Mouse (Mus musculus) heart, adult 8-10 months (tissue): ENCODE measurements around the gene Asb12. TPM values are rescaled to one million over a fixed set of nuclear protein-coding genes. Genes with fewer than 3 reads are reported as not detected.
"Not testable (repeated sequence)": the region's sequence is repeated elsewhere in the genome, so short reads cannot be mapped to it uniquely, and the experiment has no call there.

Experiments used
- DNase-seq: peaks from one replicate; pipeline ENCODE4 v3.0.0; 2022; ENCODE audit warnings: low spot score
- total RNA-seq, 4 experiments: library from RNA; stranded (reverse); gene quantifications; 2 replicates each; pipeline ENCODE4 v1.2.4; 2022

Gene Asb12
- total RNA-seq: 10 to 100 TPM; 11.2 to 15.2 (median 13.4) TPM

DNA sequence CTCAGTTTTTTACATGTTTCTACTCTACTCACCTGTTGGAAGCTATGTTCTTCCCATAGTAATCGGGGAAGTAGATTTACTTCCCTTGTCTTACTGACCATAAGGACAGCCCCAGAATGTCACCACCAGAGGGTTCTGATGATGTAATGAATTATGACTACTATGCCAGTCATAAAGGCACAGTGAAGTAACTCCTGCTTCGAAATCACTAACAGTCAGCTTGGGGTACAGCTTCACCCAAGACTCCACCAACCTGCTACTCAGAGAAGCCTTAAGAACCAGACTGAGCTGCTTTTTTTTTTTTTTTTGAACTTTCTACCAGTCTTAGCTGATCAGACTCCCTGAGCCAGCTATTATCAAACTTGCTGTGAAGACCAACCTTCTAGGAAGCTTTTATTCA is at the start of gene Asb12, which contains the start of gene Pfn5:
Gene Asb12, minus strand, starts transcription at position 101 of the 400 bp plus-strand sequence.
Gene Pfn5, plus strand, starts transcription at position 218 of the 400 bp plus-strand sequence.
- no peak for DNase-seq

DNA sequence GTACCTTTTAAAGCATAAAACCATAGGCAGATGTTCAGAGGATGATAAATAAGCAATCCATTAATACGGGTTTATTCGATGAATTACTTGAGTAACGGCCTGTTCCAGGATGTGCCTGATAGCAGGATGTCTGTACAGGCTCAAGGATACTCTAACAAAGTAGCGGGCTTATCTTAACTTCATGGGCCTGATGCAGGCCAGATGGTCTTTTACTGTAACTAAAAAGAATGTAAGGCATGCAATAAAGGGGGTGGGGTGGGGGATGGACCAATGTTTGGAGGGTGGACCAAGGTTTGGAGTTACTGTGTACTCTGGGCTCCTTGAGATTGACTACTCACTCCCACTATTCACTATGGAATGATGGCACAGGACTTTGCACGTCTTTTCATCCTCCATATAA is 42.8 kb upstream of the Asb12 start:
- no peak for DNase-seq

DNA sequence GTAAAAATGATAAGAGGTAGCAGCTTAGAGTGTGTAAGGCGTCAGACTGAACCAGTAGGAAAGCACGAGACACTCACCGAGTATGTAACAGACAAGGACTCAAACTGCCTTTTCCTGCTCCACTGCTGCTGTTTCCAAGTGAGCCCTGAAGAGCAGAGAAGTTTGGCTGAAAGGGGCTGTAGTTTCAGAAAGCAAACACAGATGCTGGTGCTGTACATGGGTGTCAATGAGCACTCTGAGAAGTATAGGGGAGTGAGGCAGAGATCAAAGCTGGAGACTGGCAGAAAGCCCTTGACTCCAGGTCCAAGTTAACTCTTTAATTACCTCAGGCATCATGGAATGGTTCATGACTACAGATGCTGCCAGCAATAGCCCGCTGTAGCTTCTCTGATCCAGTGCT is 3.5 kb downstream of the Asb12 start:
- no peak for DNase-seq

DNA sequence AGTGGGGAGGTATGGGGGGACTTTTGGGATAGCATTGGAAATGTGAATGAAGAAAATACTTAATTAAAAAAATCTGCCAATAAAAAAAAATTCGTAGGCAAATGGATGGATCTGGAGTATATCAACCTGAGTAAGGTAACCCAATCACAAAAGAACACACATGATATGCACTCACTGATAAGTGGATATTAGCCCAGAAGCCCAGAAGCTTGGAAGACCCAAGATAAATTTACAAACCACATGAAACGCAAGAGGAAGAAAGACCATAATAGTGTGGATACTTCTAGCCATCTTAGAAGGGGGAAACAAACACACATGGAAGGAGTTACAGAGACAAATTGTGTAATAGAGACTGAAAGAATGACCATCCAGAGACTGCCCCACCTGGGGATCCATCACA is 22.3 kb downstream of the Asb12 start:
- DNase-seq: not testable (repeated sequence)

DNA sequence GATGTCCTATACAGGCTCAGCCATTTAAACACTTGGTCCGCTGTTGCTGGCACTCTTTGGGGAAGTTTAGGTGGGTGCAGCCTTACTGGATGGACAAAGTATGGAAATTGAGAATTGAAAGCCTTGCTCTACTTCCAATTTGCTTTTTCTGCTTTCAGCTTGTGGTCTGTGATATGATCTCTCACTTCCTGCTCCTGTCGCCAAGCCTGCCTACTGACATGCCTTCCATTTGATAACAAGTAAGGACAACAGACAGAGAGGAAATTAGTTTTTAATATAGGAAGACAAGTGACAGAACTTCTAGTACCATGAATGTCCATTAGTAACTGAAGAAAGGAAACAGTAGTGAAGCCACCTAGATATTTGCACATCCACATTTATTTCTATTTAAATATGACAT is 32.6 kb downstream of the Asb12 start:
- no peak for DNase-seq

DNA sequence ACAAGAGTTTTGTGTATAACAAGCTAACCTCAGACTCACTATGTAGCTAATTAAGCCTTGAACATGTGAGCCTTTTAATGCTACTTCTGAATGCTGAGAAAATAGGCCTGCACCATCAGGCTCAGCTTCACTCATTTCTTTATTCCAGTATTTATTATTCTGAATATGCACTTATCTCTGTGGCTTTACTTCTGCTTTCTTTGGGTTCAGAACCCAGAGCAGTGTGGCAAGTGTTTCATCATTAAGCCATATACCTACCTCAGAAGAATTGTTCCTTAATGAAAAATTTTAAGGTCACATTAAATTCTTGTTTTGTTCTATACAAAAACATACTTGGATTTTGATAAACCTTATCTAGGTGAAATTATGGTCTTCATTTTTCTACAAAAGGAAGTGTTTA is 33.9 kb downstream of the Asb12 start:
- DNase-seq: no peak

DNA sequence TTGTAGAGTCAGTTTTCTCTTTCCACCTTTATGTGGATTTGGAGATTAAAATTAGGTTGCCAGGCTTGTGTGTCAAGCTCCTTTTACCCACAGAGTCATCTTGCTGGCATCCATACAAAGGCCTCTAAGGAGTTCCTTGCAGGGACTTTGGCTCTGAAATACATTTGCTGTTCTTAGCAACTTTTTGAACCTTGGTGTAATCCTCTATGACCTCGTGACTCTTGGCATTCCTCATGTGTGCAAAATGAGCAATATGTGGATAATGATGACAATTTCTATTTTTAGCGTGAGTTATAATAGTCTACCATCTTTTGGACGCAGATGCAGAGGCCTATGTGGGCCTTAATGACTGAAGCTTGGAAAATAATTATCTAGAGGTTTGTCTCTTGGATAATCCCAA is 100.6 kb downstream of the Asb12 start:
- DNase-seq: no peak

DNA sequence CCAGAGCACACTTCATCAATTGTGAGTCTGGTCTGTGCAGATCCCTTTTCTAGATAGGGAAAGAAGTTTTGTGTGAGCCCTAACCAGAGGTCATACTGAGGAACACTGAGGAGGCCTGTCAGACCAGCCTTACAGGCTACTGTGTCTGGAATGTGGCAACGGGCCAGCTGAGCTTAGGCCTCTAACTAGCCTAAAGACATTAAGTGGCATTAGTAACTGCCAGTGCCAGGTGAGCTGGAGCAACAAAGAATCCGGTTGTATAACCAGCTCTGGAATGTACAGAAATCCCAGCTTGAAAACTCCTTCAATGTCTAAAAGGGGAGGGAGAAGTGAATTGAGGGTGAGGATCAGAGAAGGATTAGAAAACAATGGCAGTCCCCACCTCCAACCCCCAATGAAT is 111.9 kb downstream of the Asb12 start:
- no peak for DNase-seq

DNA sequence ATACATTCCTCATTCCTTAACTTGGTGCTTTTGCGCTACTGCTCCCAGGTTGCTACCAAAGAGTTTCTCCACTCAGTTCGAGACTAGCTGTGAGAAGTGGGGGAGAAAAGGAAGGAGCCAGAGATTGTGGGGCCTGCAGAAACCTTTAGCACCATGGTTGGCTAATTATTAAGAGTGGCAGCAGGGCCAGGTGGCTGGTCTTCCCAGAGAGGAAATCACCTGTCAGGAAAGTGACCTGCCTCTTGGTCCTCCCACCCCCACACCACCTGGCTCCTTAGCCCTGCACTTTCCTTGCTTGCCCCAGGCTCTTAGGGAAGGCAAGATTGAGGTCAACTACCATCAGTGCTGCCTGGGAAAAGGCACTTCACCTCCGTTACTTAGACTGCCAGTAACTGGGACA is 112.6 kb downstream of the Asb12 start:
- DNase-seq: no peak

DNA sequence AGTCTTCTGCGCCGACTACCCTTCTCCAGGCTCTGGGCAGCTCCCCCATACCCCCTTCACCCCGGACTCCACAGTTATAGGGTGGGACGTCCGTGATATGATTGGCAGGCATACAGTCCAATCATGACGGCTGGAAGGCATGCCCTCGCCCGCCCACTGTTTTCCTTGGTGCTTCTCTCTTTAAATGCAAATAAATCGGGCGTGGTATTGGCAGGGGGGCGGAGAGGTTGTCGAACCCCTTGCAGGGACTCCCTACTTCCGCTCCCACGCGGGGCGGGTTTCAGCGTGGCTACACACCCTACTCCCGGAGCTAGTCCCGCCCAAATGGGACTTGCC is 113.0 kb downstream of the Asb12 start, which contains the start of gene Amer1:
Gene Amer1, minus strand, starts transcription at position 97 of the 336 bp plus-strand sequence.
- DNase-seq: peak; percentile 93

DNA sequence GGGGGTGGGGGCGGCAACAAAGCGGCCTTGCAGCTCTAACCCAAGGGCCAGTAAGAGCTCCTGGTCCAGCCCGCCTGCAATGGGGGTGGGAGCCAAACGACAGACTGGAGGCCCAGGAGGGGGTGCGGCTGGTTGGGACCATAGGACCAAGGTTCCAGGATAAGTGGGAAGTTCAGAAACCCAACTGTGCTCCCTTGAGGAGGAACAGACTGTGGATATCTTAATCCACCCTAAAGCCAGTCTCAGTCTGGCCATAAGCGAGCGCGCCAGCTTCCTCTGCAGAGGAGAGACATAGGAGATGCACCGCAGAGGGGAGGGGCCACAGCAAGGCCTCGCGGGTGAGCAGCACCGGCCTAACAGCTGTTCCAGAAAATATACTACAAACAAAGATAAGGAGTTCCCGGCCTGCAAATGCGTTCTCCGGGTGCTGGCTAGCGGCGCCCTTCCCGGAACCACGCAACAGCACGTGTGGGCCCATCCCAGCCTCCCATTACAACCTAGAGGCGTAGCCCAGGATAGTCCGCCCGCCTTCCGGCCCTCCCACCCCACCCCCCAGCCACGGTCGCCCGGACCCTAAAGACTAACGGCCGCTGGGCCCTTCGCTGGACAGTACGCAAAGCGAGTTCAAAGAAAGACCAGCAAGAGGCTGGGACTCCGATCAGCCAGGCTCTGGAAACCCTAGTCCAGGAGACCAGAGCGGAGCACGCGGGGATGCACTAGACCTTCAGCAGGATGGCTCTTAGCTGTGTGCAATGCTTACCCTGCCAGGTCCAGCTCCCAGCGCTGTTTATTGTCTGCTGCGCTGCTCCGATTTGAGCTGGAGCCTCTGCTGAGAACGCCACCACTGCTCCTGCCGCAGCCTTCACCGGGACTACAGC is 113.7 kb downstream of the Asb12 start:
- DNase-seq: peak; percentile 49

DNA sequence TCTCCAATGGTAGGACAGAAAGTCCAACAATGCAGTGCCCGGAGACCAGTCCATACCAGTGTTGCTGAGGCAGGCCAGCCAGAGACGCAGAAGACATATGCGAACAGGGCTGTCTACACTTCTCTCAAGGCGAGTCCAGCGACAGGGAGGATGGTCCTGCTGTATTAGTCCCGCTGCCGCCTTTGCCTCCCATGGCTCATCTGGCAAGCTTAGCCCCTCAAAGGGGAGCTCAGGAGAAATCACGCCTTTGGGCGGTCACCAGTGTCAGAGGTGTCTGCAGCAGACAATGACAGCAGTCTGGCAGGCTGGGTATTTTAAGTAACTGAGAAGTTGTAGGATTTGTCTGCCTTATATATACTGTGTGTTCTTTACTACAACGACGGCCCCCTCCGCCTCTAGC is 114.4 kb downstream of the Asb12 start:
- no peak for DNase-seq

DNA sequence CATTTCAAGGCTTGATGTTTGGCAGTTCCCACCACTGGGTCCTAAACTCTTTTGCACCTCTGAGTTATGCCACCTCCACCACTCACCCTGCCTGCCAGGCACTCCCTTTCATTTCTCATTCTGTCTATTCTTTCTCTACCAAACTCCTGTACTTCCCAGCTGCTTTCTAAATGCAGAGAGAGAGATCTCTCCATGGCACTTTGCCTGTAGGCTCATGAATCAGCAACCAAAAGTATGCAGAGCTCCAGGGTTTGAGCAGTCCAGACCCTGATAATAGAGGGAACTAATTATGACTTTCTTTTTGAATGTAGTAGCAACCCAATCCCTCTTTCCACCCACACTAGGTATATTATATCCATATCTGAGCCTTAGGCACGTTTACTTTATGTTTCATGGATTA is 115.5 kb downstream of the Asb12 start:
- DNase-seq: no peak

DNA sequence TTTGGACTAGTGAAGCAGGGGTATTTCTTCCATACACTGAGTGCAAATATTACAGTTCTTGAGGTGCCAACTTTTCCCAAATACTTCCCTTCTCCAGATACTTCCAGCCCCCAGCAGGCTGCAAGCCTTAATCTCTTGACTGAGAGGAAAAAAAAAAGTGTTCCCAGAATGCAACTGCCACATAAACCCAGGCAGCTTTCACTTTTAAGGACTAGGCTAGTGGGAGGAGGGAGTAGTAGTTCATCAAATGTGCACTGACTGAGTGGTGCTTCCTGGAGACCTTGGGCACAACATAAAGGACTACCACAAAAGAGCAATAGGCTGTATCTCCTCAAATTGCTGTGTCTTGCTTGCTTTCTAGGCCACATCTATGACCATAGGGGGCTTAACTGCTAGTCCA is 116.5 kb downstream of the Asb12 start:
- no peak for DNase-seq

DNA sequence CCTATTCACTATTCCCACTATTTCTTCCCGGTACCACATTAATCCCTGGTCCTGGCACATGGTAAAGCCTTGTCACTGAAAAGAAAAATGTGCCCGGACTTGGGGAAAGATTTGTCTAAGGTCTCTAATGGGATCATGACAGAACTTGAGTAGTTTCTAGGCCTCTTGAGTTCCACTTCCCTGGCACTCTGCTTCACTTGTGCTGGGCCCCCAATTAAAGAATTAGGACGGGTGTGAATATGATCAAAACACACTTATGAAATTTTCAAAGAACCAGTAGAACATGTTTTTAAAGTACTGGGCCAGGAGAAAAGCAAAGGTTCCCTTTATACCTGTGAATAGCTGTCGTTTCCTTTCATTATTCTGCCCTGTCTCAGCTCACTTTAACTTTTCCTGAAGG is 119.3 kb downstream of the Asb12 start:
- no peak for DNase-seq

DNA sequence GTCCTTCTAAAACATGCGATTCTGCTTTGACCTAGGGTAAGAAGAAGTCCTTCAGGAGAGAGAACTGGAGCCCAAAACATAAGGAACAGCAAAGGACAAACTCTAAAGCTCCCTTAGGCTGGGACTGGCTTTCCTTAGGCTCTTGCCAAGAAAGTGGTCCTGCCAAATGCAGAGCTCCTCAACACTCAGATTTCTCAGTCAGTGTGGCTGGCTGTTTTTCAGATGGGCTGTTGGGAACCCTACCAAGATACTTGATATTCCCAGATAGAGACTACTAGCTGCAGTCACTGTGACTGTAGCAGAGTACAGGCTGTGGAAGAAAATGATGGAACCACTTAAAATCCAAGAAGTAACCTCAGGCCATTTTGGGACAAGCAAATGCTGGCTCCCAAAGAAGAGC is 120.6 kb downstream of the Asb12 start:
- no peak for DNase-seq

Other genes with a start within 250 kb of the Asb12 start
- gene Amer1, start 113.1 kb downstream of the Asb12 start, total RNA-seq: 1 to 10 TPM; 4.0 to 6.3 (median 4.6) TPM
- not detected for gene Pfn5, start 117 bp upstream of the Asb12 start, total RNA-seq
- gene Zc4h2, start 100.5 kb upstream of the Asb12 start, total RNA-seq: 1 to 10 TPM; 1.1 to 1.5 (median 1.3) TPM
- 1 to 10 TPM in 2 of 4 experiments, under 1 TPM in 2; 0.69 to 1.5 (median 0.95) TPM for gene Zc3h12b, start 153.7 kb upstream of the Asb12 start, total RNA-seq